Mouse (Mus musculus) embryonic facial prominence, embryonic 13.5 days (tissue): ENCODE data around the gene Anks1. TPM values are rescaled to one million over a fixed set of nuclear protein-coding genes. Genes with fewer than 3 reads are reported as not detected.
A peak's percentile ranks its signal among the peaks of the same experiment; 100 is the strongest.
"Not testable (repeated sequence)": the region's sequence is repeated elsewhere in the genome, so short reads cannot be mapped to it uniquely, and the experiment has no call there.

Experiments
- ATAC-seq: fragments of 200-750 bp; cut with Nextera tagmentation; 2 replicates; pipeline ENCODE4 v1.8.0; 2017; ENCODE audit warnings: low read depth; ENCODE audit not compliant: insufficient number of reproducible peaks, insufficient read depth, low FRiP score, low TSS enrichment
- H3K27ac ChIP-seq: fragments of 300-500 bp; sonication (generic); 2 replicates; pipeline ENCODE4 v1.5.1; 2015; ENCODE audit warnings: moderate library complexity, mild to moderate bottlenecking, inconsistent platforms
- H3K27me3 ChIP-seq: fragments of 300-500 bp; sonication (generic); 2 replicates; pipeline ENCODE4 v1.6.1; 2015; ENCODE audit warnings: mild to moderate bottlenecking, inconsistent platforms
- H3K36me3 ChIP-seq: fragments of 300-500 bp; sonication (generic); 2 replicates; pipeline ENCODE4 v1.6.1; 2015; ENCODE audit warnings: mild to moderate bottlenecking, inconsistent platforms
- H3K4me1 ChIP-seq: fragments of 300-500 bp; sonication (generic); 2 replicates; pipeline ENCODE4 v1.6.1; 2015; ENCODE audit warnings: inconsistent platforms
- H3K4me2 ChIP-seq: fragments of 300-500 bp; sonication (generic); 2 replicates; pipeline ENCODE4 v1.6.1; 2015; ENCODE audit warnings: moderate library complexity, mild to moderate bottlenecking, inconsistent platforms
- H3K4me3 ChIP-seq: fragments of 300-500 bp; sonication (generic); 2 replicates; pipeline ENCODE4 v1.5.1; 2015; ENCODE audit warnings: mild to moderate bottlenecking, inconsistent platforms
- H3K9ac ChIP-seq: fragments of 300-500 bp; sonication (generic); 2 replicates; pipeline ENCODE4 v1.6.1; 2015; ENCODE audit warnings: mild to moderate bottlenecking, inconsistent platforms
- H3K9me3 ChIP-seq: fragments of 300-500 bp; sonication (generic); 2 replicates; pipeline ENCODE4 v1.6.1; 2016; ENCODE audit warnings: inconsistent platforms
- WGBS: fragments of 180-500 bp; shearing (Covaris S2); methylation state at CpG from one replicate; pipeline ENCODE4 v1.1.7; 2015; ENCODE audit warnings: mixed read lengths; 5-methylcytosine and 5-hydroxymethylcytosine counted together
- polyA plus RNA-seq: library from polyadenylated mRNA; unstranded; fragments of >200 nt; fragmentation: Nextera tagmentation; extraction: Ambion mirVana; gene quantifications from 2 replicates; pipeline ENCODE4 v1.2.1, GENCODE M21; 2015

Anks1 gene
- polyA plus RNA-seq, 1 experiment from 2014 or later: 13.4 TPM

DNA sequence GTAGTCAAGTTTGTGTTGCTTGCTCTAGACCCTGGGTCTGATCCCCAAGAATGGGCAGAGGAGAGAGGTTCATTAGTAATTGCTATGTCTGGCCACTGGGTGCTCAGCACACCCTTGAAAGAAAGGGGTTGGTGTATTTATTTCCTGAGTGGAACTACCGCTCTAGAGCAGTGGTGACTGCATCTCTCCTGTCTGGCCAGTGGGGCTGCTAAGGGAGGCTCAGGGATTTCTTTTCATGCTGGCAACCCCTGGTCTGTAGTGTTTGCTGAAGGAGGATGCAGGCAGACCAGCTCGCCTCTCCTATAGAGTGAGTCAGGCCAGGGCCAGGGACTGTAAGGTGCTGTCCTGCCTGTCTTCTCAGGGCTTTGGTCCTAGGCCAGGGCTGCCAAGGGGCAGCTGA, 38.0 kb downstream of the Anks1 start:
- WGBS: 87% methylated on average over 2 of the region's 2 CpGs
- H3K27ac ChIP-seq: peak overlapping the region; percentile 78; the same call in 1 of the 2 replicates

GRCm38 (mm10) chr17:27953136-27953535, 44.0 kb downstream of the Anks1 start:
- ATAC-seq: no peak
- peak overlapping the region; percentile 68 for H3K27ac ChIP-seq
- H3K4me1 ChIP-seq: peaks cover 24% of the 10 kb centered on the region
- H3K36me3 ChIP-seq: no peaks in the 10 kb centered on the region
- H3K4me2 ChIP-seq: no peak overlapping the region
- no peak overlapping the region for H3K4me3 ChIP-seq
- 45% methylated on average over 6 of the region's 6 CpGs for WGBS
- no peak overlapping the region for H3K9ac ChIP-seq
- no peaks in the 10 kb centered on the region for H3K27me3 ChIP-seq
- no peaks in the 10 kb centered on the region for H3K9me3 ChIP-seq

More for the DNA sequence above, 38.0 kb downstream of the Anks1 start:
- Histone ChIP-seq H3K9ac (no peak overlapping the region), H3K27me3 (no peaks in the 10 kb centered on the region), H3K9me3 (no peaks in the 10 kb centered on the region), H3K4me2 (no peak overlapping the region), H3K4me3 (no peak overlapping the region), H3K36me3 (no peaks in the 10 kb centered on the region), H3K4me1 (peaks cover 27% of the 10 kb centered on the region)
- no peak for ATAC-seq

GRCm38 (mm10) chr17:27954629-27955402, 45.7 kb downstream of the Anks1 start:
- H3K9me3 ChIP-seq: no peaks in the 10 kb centered on the region
- H3K27me3 ChIP-seq: no peaks in the 10 kb centered on the region
- no peak overlapping the region for H3K9ac ChIP-seq
- H3K36me3 ChIP-seq: no peaks in the 10 kb centered on the region
- H3K4me3 ChIP-seq: no peak overlapping the region
- peaks cover 26% of the 10 kb centered on the region for H3K4me1 ChIP-seq
- H3K4me2 ChIP-seq: no peak overlapping the region
- WGBS: 61% methylated on average over 14 of the region's 14 CpGs
- ATAC-seq: no peak
- H3K27ac ChIP-seq: no peak overlapping the region

DNA sequence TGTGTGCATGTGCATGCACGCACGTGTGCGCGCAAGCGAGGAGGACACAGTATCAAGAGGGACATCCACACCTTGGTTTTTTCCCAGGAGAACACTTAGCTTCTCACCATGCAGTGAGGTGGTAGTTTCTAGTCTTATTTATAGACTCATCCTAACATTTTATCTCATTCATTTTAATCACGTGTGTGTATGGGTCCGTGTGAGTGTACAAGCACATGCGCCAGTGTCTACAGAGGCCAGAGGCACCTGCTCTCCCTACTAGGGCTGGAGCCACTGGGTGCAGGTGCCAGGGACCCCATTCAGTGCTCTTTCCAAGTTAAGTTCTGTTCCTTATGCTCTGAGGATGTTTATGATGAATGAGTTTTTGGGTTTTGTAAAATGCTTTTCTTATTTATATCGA, 48.5 kb downstream of the Anks1 start:
- no peak overlapping the region for H3K27ac ChIP-seq
- 97% methylated on average over 9 of the region's 9 CpGs for WGBS
- H3K27me3 ChIP-seq: no peaks in the 10 kb centered on the region

DNA sequence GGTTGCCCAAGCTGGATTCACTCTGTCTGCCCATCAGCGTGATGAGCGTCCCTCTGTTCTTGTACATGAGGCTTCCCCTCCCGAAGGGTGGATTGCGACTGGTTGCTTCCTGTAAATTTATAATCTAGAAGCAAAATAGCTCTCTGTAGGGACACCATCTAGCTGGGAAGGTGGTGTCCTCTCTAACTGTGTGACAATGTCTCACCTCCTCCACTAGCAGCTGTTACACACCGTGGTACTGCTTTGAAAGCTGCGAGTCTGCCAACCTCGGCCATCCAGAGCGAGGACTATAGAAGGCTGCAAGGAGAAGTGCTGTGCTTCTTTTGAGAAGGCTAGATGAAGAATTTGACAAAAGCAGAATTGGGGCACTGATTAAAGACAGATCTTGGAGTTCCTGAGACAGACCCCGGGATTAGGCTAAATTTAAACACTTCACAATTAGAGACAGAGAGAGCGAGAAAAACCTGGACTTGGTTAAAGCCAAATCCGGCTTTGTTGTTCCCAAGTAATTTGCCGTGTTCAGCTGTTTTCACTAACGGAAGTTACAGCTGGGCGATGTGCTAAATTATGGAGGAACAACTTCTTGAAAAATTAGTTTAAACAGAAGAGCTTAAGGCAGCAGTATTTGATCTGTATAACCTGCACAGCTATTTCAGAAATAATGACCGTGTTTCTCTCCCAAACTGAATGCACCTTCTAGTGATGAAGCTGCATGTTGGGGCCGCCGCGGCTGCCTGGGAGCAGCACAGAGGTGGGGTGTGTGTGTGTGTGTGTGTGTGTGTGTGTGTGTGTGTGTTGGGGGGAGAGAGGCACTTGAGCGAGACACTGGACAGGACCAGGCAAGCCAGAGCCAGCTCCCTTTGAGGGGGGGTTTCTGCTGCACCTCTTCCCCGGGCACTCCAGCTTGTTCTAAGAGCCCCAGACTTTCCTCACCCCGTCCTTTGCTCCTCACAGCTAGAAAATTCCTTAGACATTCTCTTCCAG, 51.3 kb downstream of the Anks1 start:
- peaks cover 20% of the 10 kb centered on the region for H3K4me1 ChIP-seq
- peak overlapping the region; percentile 36 for H3K4me2 ChIP-seq
- peak overlapping the region; percentile 63 for H3K27ac ChIP-seq
- H3K9me3 ChIP-seq: no peaks in the 10 kb centered on the region
- H3K9ac ChIP-seq: peak overlapping the region; percentile 40; the same call in 1 of the 2 replicates
- no peaks in the 10 kb centered on the region for H3K27me3 ChIP-seq
- no peak overlapping the region for H3K4me3 ChIP-seq
- no peaks in the 10 kb centered on the region for H3K36me3 ChIP-seq
- no peak for ATAC-seq
- WGBS: 33% methylated on average over 21 of the region's 21 CpGs

More for the DNA sequence above, 48.5 kb downstream of the Anks1 start:
- Histone ChIP-seq H3K9ac (no peak overlapping the region), H3K4me1 (peaks cover 37% of the 10 kb centered on the region), H3K9me3 (no peaks in the 10 kb centered on the region), H3K36me3 (no peaks in the 10 kb centered on the region), H3K4me3 (no peak overlapping the region), H3K4me2 (no peak overlapping the region)
- no peak for ATAC-seq

GRCm38 (mm10) chr17:27963120-27963519, 54.0 kb downstream of the Anks1 start:
- peaks cover 20% of the 10 kb centered on the region for H3K4me1 ChIP-seq
- WGBS: 91% methylated on average over 7 of the region's 7 CpGs
- not testable (repeated sequence) for H3K4me3 ChIP-seq, H3K9ac ChIP-seq, H3K9me3 ChIP-seq, H3K36me3 ChIP-seq, ATAC-seq, H3K4me2 ChIP-seq, H3K27ac ChIP-seq, H3K27me3 ChIP-seq

DNA sequence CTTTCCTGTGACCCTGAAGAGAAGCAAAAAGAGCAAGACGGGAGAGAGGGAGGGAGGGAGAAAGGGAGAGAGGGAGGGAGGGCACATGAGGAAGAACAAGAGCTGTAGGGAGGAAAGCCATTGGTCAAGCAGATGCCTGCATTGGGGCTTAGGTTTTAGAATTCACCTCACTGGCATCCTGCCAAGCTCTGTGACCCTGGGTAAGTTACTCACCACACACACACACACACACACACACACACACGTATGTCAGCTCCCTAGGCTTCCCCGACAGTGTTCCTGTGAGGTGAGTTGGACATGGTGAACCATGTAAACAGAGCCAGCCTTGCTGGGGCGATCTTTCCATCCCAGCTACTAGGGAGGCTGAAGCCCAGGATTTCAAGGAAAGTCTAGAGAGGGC, 55.5 kb downstream of the Anks1 start:
- Histone ChIP-seq H3K4me2 (no peak overlapping the region), H3K4me1 (peaks cover 23% of the 10 kb centered on the region), H3K9ac (no peak overlapping the region), H3K9me3 (no peaks in the 10 kb centered on the region), H3K36me3 (no peaks in the 10 kb centered on the region), H3K4me3 (no peak overlapping the region), H3K27me3 (no peaks in the 10 kb centered on the region), H3K27ac (no peak overlapping the region)
- no peak for ATAC-seq
- WGBS: 51% methylated on average over 4 of the region's 4 CpGs

- Histone ChIP-seq H3K27me3 (no peaks in the 10 kb centered on the region), H3K4me2 (no peak overlapping the region), H3K4me3 (no peak overlapping the region), H3K9me3 (no peaks in the 10 kb centered on the region), H3K4me1 (peaks cover 22% of the 10 kb centered on the region), H3K27ac (no peak overlapping the region), H3K9ac (no peak overlapping the region), H3K36me3 (no peaks in the 10 kb centered on the region)
- WGBS: 75% methylated on average over 10 of the region's 10 CpGs
- no peak for ATAC-seq
Observed at GRCm38 (mm10) chr17:27965292-27965691, 56.2 kb downstream of the Anks1 start.

DNA sequence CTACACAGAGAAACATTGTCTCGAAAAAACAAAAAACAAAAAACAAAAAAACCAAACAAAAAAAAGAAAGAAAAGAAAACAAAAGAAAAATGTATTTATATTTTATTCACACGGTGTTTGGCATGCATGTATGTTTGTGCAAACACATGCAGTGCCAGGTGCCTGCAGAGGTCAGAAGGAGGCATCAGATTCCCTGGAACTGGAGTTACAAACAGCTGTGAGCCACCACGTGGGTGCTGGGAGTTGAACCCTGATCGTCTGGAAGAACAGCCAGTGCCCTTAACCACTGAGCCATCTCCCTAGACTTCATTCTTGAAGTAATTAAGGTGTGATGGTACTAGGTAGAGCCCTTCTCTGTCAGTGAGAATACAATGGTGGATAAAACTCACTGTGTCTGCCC, 57.0 kb downstream of the Anks1 start:
- 65% methylated on average over 4 of the region's 4 CpGs for WGBS
- H3K9ac ChIP-seq: no peak overlapping the region
- H3K4me1 ChIP-seq: peaks cover 15% of the 10 kb centered on the region; the same call in 1 of the 2 replicates
- ATAC-seq: no peak
- H3K36me3 ChIP-seq: no peaks in the 10 kb centered on the region
- no peaks in the 10 kb centered on the region for H3K27me3 ChIP-seq
- H3K4me2 ChIP-seq: no peak overlapping the region
- H3K9me3 ChIP-seq: no peaks in the 10 kb centered on the region
- no peak overlapping the region for H3K27ac ChIP-seq
- H3K4me3 ChIP-seq: no peak overlapping the region

DNA sequence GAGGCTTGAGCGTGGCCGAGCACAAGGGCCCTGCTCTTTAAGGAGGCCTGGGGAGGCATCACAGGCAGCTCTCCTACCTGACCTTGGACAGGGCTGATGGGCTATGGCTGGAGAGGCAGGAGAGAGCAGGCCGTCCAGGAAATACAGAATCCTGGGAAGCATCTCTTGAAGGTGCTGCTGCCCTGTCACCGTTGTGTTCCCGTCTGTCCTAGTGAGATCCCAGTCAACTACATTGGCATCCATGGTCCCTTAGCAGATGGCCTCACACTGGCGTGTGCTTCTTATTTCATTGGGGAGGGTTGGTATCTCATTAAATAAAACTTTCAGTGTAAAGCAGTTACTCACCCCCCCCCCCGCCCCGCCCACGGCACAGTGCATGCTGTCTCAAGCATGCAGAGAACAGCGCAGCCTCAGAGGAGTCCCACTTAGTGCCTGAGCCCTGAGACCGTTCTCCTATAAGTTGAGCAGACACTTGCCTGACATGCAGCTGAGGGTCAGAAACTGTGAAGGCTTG, 57.5 kb downstream of the Anks1 start:
- peaks cover 20% of the 10 kb centered on the region; the same call in 1 of the 2 replicates for H3K4me1 ChIP-seq
- no peak overlapping the region for H3K27ac ChIP-seq
- WGBS: 85% methylated on average over 11 of the region's 11 CpGs
- ATAC-seq: no peak
- H3K4me2 ChIP-seq: no peak overlapping the region
- no peaks in the 10 kb centered on the region for H3K27me3 ChIP-seq
- H3K4me3 ChIP-seq: no peak overlapping the region
- H3K9ac ChIP-seq: no peak overlapping the region
- no peaks in the 10 kb centered on the region for H3K9me3 ChIP-seq
- no peaks in the 10 kb centered on the region for H3K36me3 ChIP-seq

- Histone ChIP-seq H3K9me3 (no peaks in the 10 kb centered on the region), H3K4me2 (no peak overlapping the region), H3K36me3 (no peaks in the 10 kb centered on the region), H3K9ac (no peak overlapping the region), H3K27me3 (no peaks in the 10 kb centered on the region), H3K4me3 (no peak overlapping the region), H3K4me1 (peaks cover 23% of the 10 kb centered on the region; the same call in 1 of the 2 replicates), H3K27ac (no peak overlapping the region)
- no peak for ATAC-seq
- 91% methylated on average over 7 of the region's 7 CpGs for WGBS
Observed at GRCm38 (mm10) chr17:27967529-27967928, 58.4 kb downstream of the Anks1 start.
